Mouse (Mus musculus) heart, adult 18-20 months (tissue): ENCODE data around the gene Fpr-rs4. TPM values are rescaled to one million over a fixed set of nuclear protein-coding genes. Genes with fewer than 3 reads are reported as not detected.
"Not testable (repeated sequence)": the region's sequence is repeated elsewhere in the genome, so short reads cannot be mapped to it uniquely, and the experiment has no call there.

Experiments used
- DNase-seq, 2 experiments: peaks; one replicate each; pipeline ENCODE4 v3.0.0; 2021 to 2022; ENCODE audit warnings: mixed read lengths in 1 of 2
- long read RNA-seq, 2 experiments: library from polyadenylated mRNA; stranded (forward); transcript quantifications; one replicate each; pipeline ENCODE4 v2.0.0; 2021
- total RNA-seq, 2 experiments: library from RNA; stranded (reverse); gene quantifications; 2 replicates each; pipeline ENCODE4 v1.2.3; 2021

The Fpr-rs4 gene
- total RNA-seq: not detected
- long read RNA-seq, experiment 1: 0 reads
- long read RNA-seq, experiment 2: 0 reads

DNA sequence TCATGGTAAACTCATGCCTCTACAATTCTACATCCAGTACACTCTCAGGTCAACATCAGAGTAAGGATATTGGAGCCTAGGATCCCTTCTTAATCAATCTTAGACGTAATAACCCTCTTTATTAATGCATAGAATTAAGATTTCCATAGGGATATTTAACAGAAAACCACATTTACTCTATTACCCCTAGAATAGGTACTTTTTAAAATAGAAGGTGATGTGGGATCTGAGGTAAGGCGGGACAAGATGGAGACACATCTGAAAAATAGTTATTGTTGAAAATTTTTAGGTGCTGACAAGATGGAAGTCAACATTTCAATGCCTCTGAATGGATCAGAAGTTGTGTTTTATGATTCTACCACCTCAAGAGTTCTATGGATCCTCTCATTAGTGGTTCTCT, at the start of gene Fpr-rs4:
Fpr-rs4 (plus strand) TSS at position 301 of the 400 bp plus-strand sequence.
- no peak for DNase-seq

DNA sequence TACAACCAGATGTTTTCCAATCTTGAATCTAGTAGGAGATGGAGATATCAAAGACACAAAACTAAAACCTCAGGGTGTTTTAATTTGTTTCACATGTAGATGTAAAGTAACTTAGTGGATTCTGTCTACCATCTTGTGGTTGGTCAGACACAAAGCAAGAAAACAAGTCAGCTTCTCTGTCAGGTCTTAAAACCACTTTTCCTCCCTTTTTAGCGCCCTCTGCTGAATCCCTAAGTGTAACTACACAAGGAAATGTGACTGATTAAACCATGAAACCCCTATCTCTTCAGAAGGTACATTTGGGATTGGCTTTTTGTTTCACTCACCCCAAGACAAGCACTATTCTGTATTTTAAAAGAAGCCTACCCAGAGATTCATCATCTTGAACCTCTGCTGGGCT, 48.1 kb upstream of the Fpr-rs4 start:
- no peak for DNase-seq

DNA sequence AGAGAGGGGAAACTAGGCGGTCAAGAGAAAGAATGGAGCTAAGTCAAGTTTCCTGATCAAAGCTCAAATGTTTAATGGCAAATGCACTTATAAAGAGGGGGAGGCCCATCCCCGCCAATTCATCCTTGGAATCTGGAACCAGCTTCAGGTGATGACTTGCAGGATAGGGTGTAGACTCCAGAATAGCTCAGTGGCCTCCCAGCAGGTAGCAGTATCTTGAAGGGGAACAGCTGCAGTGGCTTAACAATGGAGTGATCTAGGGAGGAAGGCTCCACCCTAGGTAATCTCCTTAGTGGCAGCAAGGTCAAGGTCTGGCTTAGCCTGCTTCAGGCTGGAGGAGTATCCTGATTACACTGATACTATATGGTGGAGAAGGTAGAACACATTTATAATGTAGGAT, 40.3 kb upstream of the Fpr-rs4 start:
- not testable (repeated sequence) for DNase-seq

GRCm38 (mm10) chr17:18004752-18005151, 16.8 kb upstream of the Fpr-rs4 start:
- no peak for DNase-seq

GRCm38 (mm10) chr17:18049124-18049523, 27.6 kb downstream of the Fpr-rs4 start, which contains the start of gene Vmn2r124:
Gene Vmn2r124 (plus strand): TSS chr17:18049424.
- DNase-seq: no peak

Other genes starting within 250 kb of the Fpr-rs4 start
- gene Spaca6, start 194.6 kb upstream of the Fpr-rs4 start, total RNA-seq: 1 to 10 TPM; 6.7 to 9.7 TPM
- under 1 TPM; 0.13 to 0.17 TPM for gene Has1, start 166.5 kb upstream of the Fpr-rs4 start, total RNA-seq
- not detected for gene Fpr1, start 137.8 kb upstream of the Fpr-rs4 start, total RNA-seq
- not detected for gene Fpr2, start 133.9 kb upstream of the Fpr-rs4 start, total RNA-seq
- gene Fpr3, start 133.9 kb upstream of the Fpr-rs4 start, total RNA-seq: not detected
- not detected for gene Vmn2r124, start 27.7 kb downstream of the Fpr-rs4 start, total RNA-seq
- not detected for gene Vmn2r91, start 63.3 kb downstream of the Fpr-rs4 start, total RNA-seq
- gene Vmn2r92, start 130.2 kb downstream of the Fpr-rs4 start, total RNA-seq: not detected